11 mouse cellular contexts compared by ENCODE assay signal in genomic region chr2:156453822-156454221, GRCm38 (mm10). TPM values are rescaled to one million over a fixed set of nuclear protein-coding genes. Genes with fewer than 3 reads are reported as not detected.
DNase-seq lines count a peak whose midpoint lies in the region; ATAC-seq and TF ChIP-seq lines count a peak whose summit lies in the region.
"Had no signal": no experiment of that assay in that cellular context is flagged by ENCODE, and none has a peak within 500 bp of the region (broad histone marks: within the 10 kb centered on the region; RNA-seq: fewer than 3 reads in every experiment).

No protein-coding gene starts in this region.

- no peak overlapping the region for H3K4me2 ChIP-seq in heart, embryonic 15.5 days
- H3K4me2 ChIP-seq in liver, embryonic 13.5 days = no peak overlapping the region
- H3K4me2 ChIP-seq: limb, embryonic 13.5 days had no signal

- WGBS in heart, embryonic 15.5 days = 70% methylated on average over 7 of the region's 7 CpGs
- 65% methylated on average over 7 of the region's 7 CpGs for WGBS in liver, embryonic 13.5 days (ENCODE audit: insufficient replicate concordance)

- no peak overlapping the region for H3K4me3 ChIP-seq in C2C12 (ENCODE audit: insufficient read depth, poor library complexity, severe bottlenecking)
- H3K4me3 ChIP-seq in heart, embryonic 15.5 days = no peak overlapping the region
- H3K4me3 ChIP-seq in liver, embryonic 13.5 days (replicated peaks) = no peak overlapping the region
- H3K4me3 ChIP-seq: limb, embryonic 13.5 days had no signal

- no peak for TF ChIP-seq CTCF in C2C12 (IDR thresholded peaks at IDR 0.05; ENCODE audit: control insufficient read depth, insufficient read depth, insufficient read length)

- H3K36me3 ChIP-seq in C2C12 (ENCODE audit: control insufficient read depth, insufficient read depth) = no peaks in the 10 kb centered on the region
- H3K36me3 ChIP-seq in heart, embryonic 15.5 days = no peaks in the 10 kb centered on the region
- no peaks in the 10 kb centered on the region for H3K36me3 ChIP-seq in liver, embryonic 13.5 days
- H3K36me3 ChIP-seq: limb, embryonic 13.5 days had no signal

- no peaks in the 10 kb centered on the region for H3K79me3 ChIP-seq in C2C12 (ENCODE audit: low read depth)

- no peaks in the 10 kb centered on the region for H3K9me3 ChIP-seq in heart, embryonic 15.5 days (replicated peaks)
- H3K9me3 ChIP-seq in liver, embryonic 13.5 days (replicated peaks) = no peaks in the 10 kb centered on the region
- H3K9me3 ChIP-seq: limb, embryonic 13.5 days had no signal

- H3K27me3 ChIP-seq in C2C12 (ENCODE audit: control insufficient read depth, insufficient read depth, insufficient read length) = no peaks in the 10 kb centered on the region
- H3K27me3 ChIP-seq in heart, embryonic 15.5 days = no peaks in the 10 kb centered on the region
- no peaks in the 10 kb centered on the region for H3K27me3 ChIP-seq in liver, embryonic 13.5 days
- H3K27me3 ChIP-seq: limb, embryonic 13.5 days had no signal

- no peak overlapping the region for H3K27ac ChIP-seq in heart, embryonic 15.5 days
- H3K27ac ChIP-seq in liver, embryonic 13.5 days = no peak overlapping the region
- H3K27ac ChIP-seq: limb, embryonic 13.5 days had no signal

- ATAC-seq in heart, embryonic 15.5 days (replicated peaks; ENCODE audit: insufficient number of reproducible peaks, insufficient read depth, low FRiP score, low read depth) = 0 out of 2 replicates have a peak, but pooled peaks have one; percentile 17
- peak; percentile 66 for ATAC-seq in liver, embryonic 13.5 days (ENCODE audit: low read depth)
- ATAC-seq in activated CD4-positive, CD25-positive, alpha-beta regulatory T cell, adult 4 months = no peak

- peaks cover 7% of the 10 kb centered on the region for H3K79me2 ChIP-seq in C2C12 (ENCODE audit: control insufficient read depth, insufficient read depth)

- peak; percentile 43 for DNase-seq in adipocyte (ENCODE audit: low spot score)
- no peak for DNase-seq in liver, embryonic 13.5 days
- DNase-seq in right cerebral cortex, adult 18-20 months = no peak
- DNase-seq in left cerebral cortex, adult 9 months (ENCODE audit: low spot score in 2 of 2) = no peak
- no peak for DNase-seq in embryo, embryonic 9.5 days (ENCODE audit: extremely low spot score)
- DNase-seq: cerebellum, adult 2 months; thymus, postnatal 4 days had no signal

- no peak overlapping the region for H3K9ac ChIP-seq in heart, embryonic 15.5 days
- H3K9ac ChIP-seq in liver, embryonic 13.5 days = no peak overlapping the region
- H3K9ac ChIP-seq: limb, embryonic 13.5 days had no signal

- peaks cover 10% of the 10 kb centered on the region for H3K4me1 ChIP-seq in heart, embryonic 15.5 days (replicated peaks)
- H3K4me1 ChIP-seq in liver, embryonic 13.5 days (replicated peaks) = peaks cover 14% of the 10 kb centered on the region
- H3K4me1 ChIP-seq: limb, embryonic 13.5 days had no signal

- no peak overlapping the region for H3ac ChIP-seq in C2C12 (ENCODE audit: control insufficient read depth, insufficient read length, low read depth)

TF ChIP-seq in C2C12, 6 proteins besides CTCF, POLR2A, EP300 and RAD21:
- TF ChIP-seq MAX (IDR thresholded peaks at IDR 0.05) (peak; percentile 89), MYOG (IDR thresholded peaks at IDR 0.05; ENCODE audit: control insufficient read depth, extremely low read depth, insufficient read length) (no peak), MYOD1 (IDR thresholded peaks at IDR 0.05; ENCODE audit: control insufficient read depth, insufficient read length, low read depth) (peak; percentile 85), CEBPB (IDR thresholded peaks at IDR 0.05; ENCODE audit: low read depth) (no peak), FOSL1 (IDR thresholded peaks at IDR 0.05; ENCODE audit: insufficient read depth, low read length, poor library complexity, severe bottlenecking) (peak; percentile 97), USF1 (IDR thresholded peaks at IDR 0.05; ENCODE audit: low read depth) (no peak)

RNA-seq across cellular contexts. Expression of gene Epb41l1, which starts 33.1 kb away (rescaled TPM):
- 37.8 TPM for polyA plus RNA-seq in C2C12 (2012; fragmentation: generic; extraction: Trizol)
- 1.00 and 1.5 TPM in 2 replicates for polyA plus RNA-seq in heart, embryonic 15.5 days (2015; fragmentation: Nextera tagmentation; extraction: Ambion mirVana)
- 0.43 and 0.46 TPM in 2 replicates for polyA plus RNA-seq in liver, embryonic 13.5 days (2015; fragmentation: Nextera tagmentation; extraction: Ambion mirVana)
- under 1 TPM; 0.19 to 0.24 TPM for polyA plus RNA-seq in activated CD4-positive, CD25-positive, alpha-beta regulatory T cell, adult 4 months (2017; shearing (Covaris generic))

Comparison
In these comparisons a context has a peak if more than half of its experiments do, and no peak if none do; other contexts are left out.
1. RNA of gene Epb41l1, which starts 33.1 kb away (polyA plus RNA-seq): 37.8 TPM in C2C12 (single experiment); 1.00 to 1.5 TPM in heart, embryonic 15.5 days, 0.43 to 0.46 TPM in liver, embryonic 13.5 days and 0.19 to 0.24 TPM in activated CD4-positive, CD25-positive, alpha-beta regulatory T cell, adult 4 months; every median in the first group is over 10 times any median in the second.